Mouse (Mus musculus) lung, adult 2 months (tissue): ENCODE data around the gene Mecom. TPM values are rescaled to one million over a fixed set of nuclear protein-coding genes. Genes with fewer than 3 reads are reported as not detected.

Experiments
- DNase-seq: peaks from one replicate; pipeline ENCODE4 v3.0.0; 2022
- H3K4me1 ChIP-seq: fragments of 200-500 bp; 2 replicates; pipeline ENCODE4 v1.6.1; 2011; ENCODE audit warnings: low read length; ENCODE audit not compliant: control insufficient read depth, insufficient read depth
- H3K4me3 ChIP-seq: fragments of 200-500 bp; replicated peaks from 2 replicates; pipeline ENCODE3; 2011; ENCODE audit warnings: low read depth, mild to moderate bottlenecking, control low read depth, low read length; ENCODE audit errors: extremely low read depth
- CTCF ChIP-seq: fragments of 200-500 bp; IDR thresholded peaks from 2 replicates; pipeline ENCODE4 v1.5.1; 2011; ENCODE audit warnings: mild to moderate bottlenecking, low read length, control low read depth; ENCODE audit not compliant: insufficient read depth
- POLR2A ChIP-seq: fragments of 200-500 bp; IDR thresholded peaks from 2 replicates; pipeline ENCODE4 v1.6.1; 2011; ENCODE audit warnings: low read depth, mild to moderate bottlenecking, control low read depth, low read length, borderline replicate concordance; ENCODE audit errors: extremely low read depth
- WGBS: fragments of 180-500 bp; shearing (Covaris S2); methylation state at CpG from one replicate; pipeline ENCODE4 v1.1.7; 2018; 5-methylcytosine and 5-hydroxymethylcytosine counted together
- polyA plus RNA-seq: library from polyadenylated mRNA; depleted of rRNA; stranded (reverse); fragments of >200 nt; gene quantifications from 2 replicates; pipeline ENCODE4 v1.2.3, GENCODE M21; 2012

Mecom gene
- polyA plus RNA-seq, 1 experiment: 16.0 TPM

DNA sequence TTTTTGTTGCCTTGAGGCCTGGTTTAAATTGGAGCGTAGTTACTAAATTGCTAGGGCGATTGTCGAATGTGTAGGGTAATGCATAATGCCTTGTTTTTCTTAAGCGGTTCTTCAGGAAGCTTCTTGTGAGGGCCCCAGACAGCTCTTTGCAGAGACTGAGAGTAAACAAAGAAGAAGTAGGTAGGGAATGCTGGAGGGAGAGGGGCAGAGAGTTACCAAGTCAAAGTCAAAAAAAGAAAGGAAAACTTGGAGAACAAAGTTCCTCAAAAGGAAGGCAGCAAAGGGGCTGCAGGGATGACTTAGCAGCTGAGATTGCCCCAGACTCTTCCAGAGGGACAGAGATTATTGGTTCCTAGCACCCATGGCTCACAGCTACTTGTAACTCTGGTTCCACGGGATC is 126.9 kb downstream of the Mecom start:
- TF ChIP-seq POLR2A (no peak), CTCF (no peak)
- 86% methylated on average over 5 of the region's 5 CpGs for whole genome bisulfite sequencing
- Histone ChIP-seq H3K4me3 (no peak overlapping the region), H3K4me1 (peaks cover 2% of the 10 kb centered on the region; the same call in 1 of the 2 replicates)
- DNase-seq: no peak

GRCm38 (mm10) chr3:30414173-30414572 is 133.6 kb downstream of the Mecom start:
- DNase-seq: no peak
- 77% methylated on average over 6 of the region's 6 CpGs for WGBS
- Histone ChIP-seq H3K4me1 (peaks cover 2% of the 10 kb centered on the region; the same call in 1 of the 2 replicates), H3K4me3 (no peak overlapping the region)
- TF ChIP-seq POLR2A (no peak), CTCF (no peak)

DNA sequence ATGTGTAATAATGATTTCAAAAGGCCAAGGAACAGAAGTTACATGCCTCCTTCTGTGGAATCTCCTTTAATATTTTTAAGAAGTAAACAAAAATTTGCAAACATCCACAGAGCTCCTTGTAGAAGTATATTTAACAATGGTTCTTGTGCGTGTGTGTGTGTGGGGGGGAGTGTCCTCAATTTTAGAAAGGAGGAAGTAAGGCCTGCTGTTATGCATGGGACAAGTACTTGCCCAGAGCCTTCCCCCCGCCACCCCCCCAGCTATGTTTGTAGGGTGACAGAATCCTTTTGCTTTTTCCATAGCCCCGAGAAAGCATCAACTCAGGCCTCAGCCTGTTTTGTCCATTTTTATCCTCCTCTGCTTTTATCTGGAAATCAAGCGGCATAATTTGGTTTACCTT is 137.0 kb downstream of the Mecom start:
- TF ChIP-seq CTCF (no peak), POLR2A (no peak)
- Histone ChIP-seq H3K4me1 (no peaks in the 10 kb centered on the region; the same call in 1 of the 2 replicates), H3K4me3 (no peak overlapping the region)
- DNase-seq: no peak
- 65% methylated on average over 4 of the region's 4 CpGs for WGBS

GRCm38 (mm10) chr3:30404821-30405220 is 143.0 kb downstream of the Mecom start:
- TF ChIP-seq POLR2A (no peak), CTCF (no peak)
- DNase-seq: no peak
- 77% methylated on average over 4 of the region's 4 CpGs for WGBS
- no peak overlapping the region for H3K4me3 ChIP-seq
- no peaks in the 10 kb centered on the region for H3K4me1 ChIP-seq

GRCm38 (mm10) chr3:30398911-30399310 is 148.9 kb downstream of the Mecom start:
- TF ChIP-seq POLR2A (no peak), CTCF (no peak)
- DNase-seq: no peak
- 74% methylated on average over 7 of the region's 7 CpGs for WGBS
- Histone ChIP-seq H3K4me1 (no peaks in the 10 kb centered on the region), H3K4me3 (no peak overlapping the region)

- 71% methylated on average over 4 of the region's 4 CpGs for WGBS
- Histone ChIP-seq H3K4me3 (no peak overlapping the region), H3K4me1 (no peaks in the 10 kb centered on the region)
- no peak for DNase-seq
- no peak for TF ChIP-seq CTCF
- no peak for TF ChIP-seq POLR2A
Measured at GRCm38 (mm10) chr3:30394911-30395310, 152.9 kb downstream of the Mecom start.

GRCm38 (mm10) chr3:30392662-30393061 is 155.1 kb downstream of the Mecom start:
- no peak for DNase-seq
- 51% methylated on average over 4 of the region's 4 CpGs for WGBS
- no peaks in the 10 kb centered on the region for H3K4me1 ChIP-seq
- TF ChIP-seq POLR2A (no peak), CTCF (no peak)
- no peak overlapping the region for H3K4me3 ChIP-seq

GRCm38 (mm10) chr3:30392218-30392617 is 155.6 kb downstream of the Mecom start:
- 33% methylated on average over 4 of the region's 4 CpGs for WGBS
- Histone ChIP-seq H3K4me3 (no peak overlapping the region), H3K4me1 (no peaks in the 10 kb centered on the region)
- TF ChIP-seq CTCF: no peak
- TF ChIP-seq POLR2A: no peak
- DNase-seq: no peak

DNA sequence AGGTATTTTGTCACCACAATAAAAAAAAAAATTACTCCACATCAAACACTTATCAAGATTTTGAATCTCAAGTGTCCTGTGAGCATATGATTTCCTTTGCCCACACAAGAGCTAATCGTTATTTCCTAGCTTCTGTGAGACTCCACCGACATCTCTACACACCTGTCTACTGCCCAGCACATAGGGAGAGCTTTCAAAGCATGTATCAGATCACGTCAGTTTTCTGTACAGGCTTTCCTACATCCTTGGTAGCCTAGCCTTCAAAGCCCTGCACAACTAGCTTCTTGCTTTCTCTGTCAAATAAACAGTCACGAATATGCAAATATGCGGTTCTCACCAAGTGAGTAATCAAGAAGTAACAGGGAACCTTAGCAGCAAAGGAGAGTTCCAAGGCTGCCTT is 157.5 kb downstream of the Mecom start:
- no peak for TF ChIP-seq CTCF
- no peak for TF ChIP-seq POLR2A
- 75% methylated on average over 5 of the region's 5 CpGs for WGBS
- no peak overlapping the region for H3K4me3 ChIP-seq
- H3K4me1 ChIP-seq: no peaks in the 10 kb centered on the region
- DNase-seq: no peak

- Histone ChIP-seq H3K4me3 (no peak overlapping the region), H3K4me1 (no peaks in the 10 kb centered on the region)
- TF ChIP-seq CTCF (no peak), POLR2A (no peak)
- 81% methylated on average over 4 of the region's 4 CpGs for WGBS
- DNase-seq: no peak
Measured at GRCm38 (mm10) chr3:30380273-30380672, 167.5 kb downstream of the Mecom start.

GRCm38 (mm10) chr3:30379301-30379700 is 168.5 kb downstream of the Mecom start:
- no peak for DNase-seq
- Histone ChIP-seq H3K4me1 (no peaks in the 10 kb centered on the region), H3K4me3 (no peak overlapping the region)
- 74% methylated on average over 6 of the region's 6 CpGs for WGBS
- TF ChIP-seq CTCF (no peak), POLR2A (no peak)
